Mouse (Mus musculus) stomach, postnatal 0 days (tissue): ENCODE data around the gene Eif5a2.

ENCODE experiments used
- CTCF ChIP-seq: IDR thresholded peaks from 2 replicates; pipeline ENCODE4 v1.5.1; 2016; ENCODE audit warnings: antibody characterized with exemption, low read depth, mild to moderate bottlenecking, moderate library complexity
- EP300 ChIP-seq: optimal IDR thresholded peaks from 2 replicates; pipeline ENCODE3; 2016; ENCODE audit warnings: antibody characterized with exemption

GRCm38 (mm10) chr3:28829454-28829853 lies 48.4 kb downstream of the Eif5a2 start:
- TF ChIP-seq CTCF, result no peak
- no peak for TF ChIP-seq EP300
